Mouse (Mus musculus): ENCODE results near the gene Zfp839. TPM values are rescaled to one million over a fixed set of nuclear protein-coding genes. Genes with fewer than 3 reads are reported as not detected.
A peak's percentile ranks its signal among the peaks of the same experiment; 100 is the strongest.

The Zfp839 gene
- polyA plus RNA-seq, 1 experiment from 2014 or later: 1.8 TPM

GRCm38 (mm10) chr12:110888106-110888505 lies 38.1 kb downstream of the Zfp839 start:
- peak overlapping the region; percentile 95 for H3K4me3 ChIP-seq (replicated peaks)
- 17% methylated on average over 12 of the region's 12 CpGs for WGBS (ENCODE audit: insufficient replicate concordance)

GRCm38 (mm10) chr12:110888606-110889005 lies 38.6 kb downstream of the Zfp839 start:
- H3K4me3 ChIP-seq (replicated peaks): peak overlapping the region; percentile 95
- H3K9me3 ChIP-seq (replicated peaks): no peaks in the 10 kb centered on the region
- peak; percentile 8 for ATAC-seq (ENCODE audit: insufficient read depth)
- peak overlapping the region; percentile 84 for H3K9ac ChIP-seq
- peaks cover 4% of the 10 kb centered on the region; the same call in 1 of the 2 replicates for H3K36me3 ChIP-seq (replicated peaks)
- peaks cover 66% of the 10 kb centered on the region for H3K4me1 ChIP-seq (replicated peaks)
- H3K27ac ChIP-seq (replicated peaks): peak overlapping the region; percentile 70
- peak overlapping the region; percentile 97 for H3K4me2 ChIP-seq
- H3K27me3 ChIP-seq: no peaks in the 10 kb centered on the region
- 0% methylated on average over 25 of the region's 25 CpGs for WGBS (ENCODE audit: insufficient replicate concordance)

More at GRCm38 (mm10) chr12:110888106-110888505, 38.1 kb downstream of the Zfp839 start:
- H3K9ac ChIP-seq: peak overlapping the region; percentile 84
- H3K9me3 ChIP-seq (replicated peaks): no peaks in the 10 kb centered on the region
- H3K4me2 ChIP-seq: peak overlapping the region; percentile 97
- H3K4me1 ChIP-seq (replicated peaks): peaks cover 66% of the 10 kb centered on the region
- H3K36me3 ChIP-seq (replicated peaks): peaks cover 9% of the 10 kb centered on the region; the same call in 1 of the 2 replicates
- no peak for ATAC-seq (ENCODE audit: insufficient read depth)
- peak overlapping the region; percentile 70 for H3K27ac ChIP-seq (replicated peaks)
- no peaks in the 10 kb centered on the region for H3K27me3 ChIP-seq

GRCm38 (mm10) chr12:110889036-110890020 lies 39.3 kb downstream of the Zfp839 start, which contains the start of the genes Cinp and Tecpr2:
Gene Cinp, minus strand, starts transcription at chr12:110889145.
Gene Tecpr2, plus strand, starts transcription at chr12:110889264.
- Histone ChIP-seq H3K4me2 (peak within 1 kb of the TSS; percentile 97), H3K27ac (replicated peaks) (peak within 1 kb of the TSS; percentile 98), H3K36me3 (replicated peaks) (no peaks in the 10 kb centered on the region), H3K4me3 (replicated peaks) (peak within 1 kb of the TSS; percentile 95), H3K27me3 (no peaks in the 10 kb centered on the region), H3K9me3 (replicated peaks) (no peaks in the 10 kb centered on the region), H3K9ac (peak within 1 kb of the TSS; percentile 84), H3K4me1 (replicated peaks) (peaks cover 65% of the 10 kb centered on the region)
- peak; percentile 97 for ATAC-seq (ENCODE audit: insufficient read depth)
- WGBS (ENCODE audit: insufficient replicate concordance): under 1% methylated on average over 74 of the region's 74 CpGs

GRCm38 (mm10) chr12:110891887-110892286 lies 41.8 kb downstream of the Zfp839 start:
- Histone ChIP-seq H3K4me1 (replicated peaks) (peaks cover 50% of the 10 kb centered on the region), H3K27ac (replicated peaks) (no peak overlapping the region)
- WGBS (ENCODE audit: insufficient replicate concordance): 52% methylated on average over 1 of the region's 1 CpGs

GRCm38 (mm10) chr12:110902106-110902505 lies 52.1 kb downstream of the Zfp839 start:
- 64% methylated on average over 4 of the region's 4 CpGs for WGBS (ENCODE audit: insufficient replicate concordance)
- 0 out of 2 replicates have a peak, but pooled peaks cover 3% of the 10 kb centered on the region for H3K36me3 ChIP-seq (replicated peaks)
- ATAC-seq (ENCODE audit: insufficient read depth): no peak
- H3K4me2 ChIP-seq: no peak overlapping the region
- no peak overlapping the region for H3K9ac ChIP-seq
- H3K27me3 ChIP-seq: no peaks in the 10 kb centered on the region
- no peak overlapping the region for H3K27ac ChIP-seq (replicated peaks)
- no peak overlapping the region for H3K4me3 ChIP-seq (replicated peaks)
- H3K9me3 ChIP-seq (replicated peaks): no peaks in the 10 kb centered on the region
- H3K4me1 ChIP-seq (replicated peaks): no peaks in the 10 kb centered on the region

More at GRCm38 (mm10) chr12:110891887-110892286, 41.8 kb downstream of the Zfp839 start:
- no peaks in the 10 kb centered on the region for H3K36me3 ChIP-seq (replicated peaks)
- no peak overlapping the region for H3K4me2 ChIP-seq
- H3K9ac ChIP-seq: no peak overlapping the region
- H3K4me3 ChIP-seq (replicated peaks): no peak overlapping the region
- ATAC-seq (ENCODE audit: insufficient read depth): no peak
- H3K9me3 ChIP-seq (replicated peaks): no peaks in the 10 kb centered on the region
- no peaks in the 10 kb centered on the region for H3K27me3 ChIP-seq

- no peak overlapping the region for H3K4me2 ChIP-seq
- H3K27me3 ChIP-seq: no peaks in the 10 kb centered on the region
- H3K36me3 ChIP-seq (replicated peaks): 0 out of 2 replicates have a peak, but pooled peaks cover 3% of the 10 kb centered on the region
- no peaks in the 10 kb centered on the region; the same call in 1 of the 2 replicates for H3K4me1 ChIP-seq (replicated peaks)
- WGBS (ENCODE audit: insufficient replicate concordance): 75% methylated on average over 2 of the region's 2 CpGs
- H3K9me3 ChIP-seq (replicated peaks): no peaks in the 10 kb centered on the region
- no peak for ATAC-seq (ENCODE audit: insufficient read depth)
- H3K9ac ChIP-seq: no peak overlapping the region
- no peak overlapping the region for H3K27ac ChIP-seq (replicated peaks)
- H3K4me3 ChIP-seq (replicated peaks): no peak overlapping the region
Measured at GRCm38 (mm10) chr12:110903536-110903935, 53.5 kb downstream of the Zfp839 start.

- Histone ChIP-seq H3K9me3 (replicated peaks) (no peaks in the 10 kb centered on the region), H3K4me1 (replicated peaks) (no peaks in the 10 kb centered on the region; the same call in 1 of the 2 replicates), H3K27ac (replicated peaks) (no peak overlapping the region), H3K4me3 (replicated peaks) (no peak overlapping the region), H3K27me3 (no peaks in the 10 kb centered on the region), H3K4me2 (no peak overlapping the region), H3K9ac (no peak overlapping the region), H3K36me3 (replicated peaks) (no peaks in the 10 kb centered on the region)
- ATAC-seq (ENCODE audit: insufficient read depth): no peak
- WGBS (ENCODE audit: insufficient replicate concordance): 7% methylated on average over 3 of the region's 3 CpGs
Measured at GRCm38 (mm10) chr12:110907845-110908244, 57.8 kb downstream of the Zfp839 start.

GRCm38 (mm10) chr12:110909962-110910361 lies 59.9 kb downstream of the Zfp839 start:
- Histone ChIP-seq H3K27ac (replicated peaks) (no peak overlapping the region), H3K36me3 (replicated peaks) (0 out of 2 replicates have a peak, but pooled peaks cover 5% of the 10 kb centered on the region), H3K4me1 (replicated peaks) (no peaks in the 10 kb centered on the region; the same call in 1 of the 2 replicates), H3K9me3 (replicated peaks) (no peaks in the 10 kb centered on the region), H3K27me3 (no peaks in the 10 kb centered on the region), H3K4me2 (no peak overlapping the region), H3K9ac (no peak overlapping the region), H3K4me3 (replicated peaks) (no peak overlapping the region)
- ATAC-seq (ENCODE audit: insufficient read depth): no peak
- WGBS (ENCODE audit: insufficient replicate concordance): 91% methylated on average over 2 of the region's 2 CpGs

- Histone ChIP-seq H3K36me3 (replicated peaks) (peaks cover 38% of the 10 kb centered on the region), H3K4me1 (replicated peaks) (no peaks in the 10 kb centered on the region), H3K27me3 (no peaks in the 10 kb centered on the region), H3K27ac (replicated peaks) (no peak overlapping the region), H3K9ac (no peak overlapping the region), H3K4me2 (no peak overlapping the region), H3K9me3 (replicated peaks) (no peaks in the 10 kb centered on the region), H3K4me3 (replicated peaks) (no peak overlapping the region)
- WGBS (ENCODE audit: insufficient replicate concordance): 70% methylated on average over 9 of the region's 9 CpGs
- ATAC-seq (ENCODE audit: insufficient read depth): no peak
Measured at GRCm38 (mm10) chr12:110915761-110916160, 65.7 kb downstream of the Zfp839 start.
